Mouse (Mus musculus): ENCODE measurements around the gene Gm8947. TPM values are rescaled to one million over a fixed set of nuclear protein-coding genes. Genes with fewer than 3 reads are reported as not detected.

The Gm8947 gene
- polyA plus RNA-seq, 1 experiment = not detected

DNA sequence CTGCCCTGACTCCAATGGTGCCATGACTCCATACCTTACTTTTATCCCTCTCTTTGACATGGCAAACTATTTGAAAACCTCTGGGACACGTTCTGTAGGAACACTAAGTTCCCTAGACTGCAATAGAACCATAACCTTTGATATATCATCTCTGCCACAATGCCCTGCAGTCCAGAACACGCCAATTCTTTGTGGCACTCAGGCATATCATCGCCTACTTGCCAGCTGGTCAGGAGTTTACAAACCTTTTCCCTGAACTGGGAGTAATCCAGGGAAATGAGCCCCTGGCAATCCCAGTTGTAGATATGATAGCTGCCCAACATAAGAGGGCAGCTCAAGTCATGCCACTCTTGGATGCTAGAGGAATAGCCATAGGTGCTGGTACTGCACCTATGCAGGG, 40.2 kb downstream of the Gm8947 start:
- H3K4me1 ChIP-seq (ENCODE audit: control insufficient read depth, insufficient read depth, insufficient read length, low read length) = peaks cover 2% of the 10 kb centered on the region
- H3K27ac ChIP-seq (replicated peaks; ENCODE audit: low read depth, low read length) = no peak overlapping the region
- no peak overlapping the region for H3K4me3 ChIP-seq (ENCODE audit: insufficient read depth, low read depth, low read length)

DNA sequence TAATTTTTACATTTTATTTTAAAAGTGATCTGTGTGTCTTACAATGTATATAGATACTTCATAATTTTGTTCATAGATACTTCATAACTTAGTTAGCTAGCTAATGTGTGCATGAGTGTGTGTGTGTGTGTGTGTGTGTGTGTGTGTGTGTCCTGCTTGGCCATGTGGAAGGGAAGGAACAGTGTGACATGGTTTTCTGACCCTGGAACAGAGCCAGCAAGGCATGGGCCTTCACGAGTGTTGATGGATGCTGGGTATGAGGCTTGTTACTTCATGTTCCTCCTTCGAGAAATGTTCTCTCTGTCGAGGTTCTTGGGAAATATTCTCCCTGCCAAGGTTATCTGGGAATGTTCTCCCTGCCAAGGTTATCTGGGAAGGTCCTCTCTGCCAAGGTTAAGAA, 41.6 kb downstream of the Gm8947 start:
- H3K4me1 ChIP-seq (ENCODE audit: control insufficient read depth, insufficient read depth, insufficient read length, low read length) = peaks cover 2% of the 10 kb centered on the region; the same call in 1 of the 2 replicates
- no peak overlapping the region for H3K27ac ChIP-seq (replicated peaks; ENCODE audit: low read depth, low read length)

DNA sequence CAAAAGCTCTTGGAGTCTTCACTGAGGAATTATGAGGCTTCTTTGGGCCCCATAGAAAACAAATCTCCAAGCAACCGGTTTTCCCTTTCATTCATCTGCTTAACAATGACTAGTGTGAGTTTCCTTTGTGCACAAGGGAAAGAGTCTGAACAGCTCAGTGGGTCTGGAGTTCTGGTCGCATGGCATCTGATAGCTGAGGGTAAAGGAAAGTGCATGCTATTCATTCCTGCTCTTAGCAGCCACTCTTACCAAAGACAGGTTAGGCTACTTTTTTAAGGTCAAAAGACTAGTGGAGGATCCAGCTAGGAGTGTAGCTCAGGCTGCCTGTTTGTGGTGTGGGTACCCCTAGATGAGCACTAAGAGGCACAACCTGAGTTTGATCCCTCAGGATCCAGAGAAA, 43.4 kb downstream of the Gm8947 start:
- H3K27ac ChIP-seq (replicated peaks; ENCODE audit: low read depth, low read length) = no peak overlapping the region
- peaks cover 3% of the 10 kb centered on the region; the same call in 1 of the 2 replicates for H3K4me1 ChIP-seq (ENCODE audit: control insufficient read depth, insufficient read depth, insufficient read length, low read length)
- H3K4me3 ChIP-seq (ENCODE audit: insufficient read depth, low read depth, low read length) = no peak overlapping the region

More for the DNA sequence above, 41.6 kb downstream of the Gm8947 start:
- H3K4me3 ChIP-seq (ENCODE audit: insufficient read depth, low read depth, low read length) = no peak overlapping the region

DNA sequence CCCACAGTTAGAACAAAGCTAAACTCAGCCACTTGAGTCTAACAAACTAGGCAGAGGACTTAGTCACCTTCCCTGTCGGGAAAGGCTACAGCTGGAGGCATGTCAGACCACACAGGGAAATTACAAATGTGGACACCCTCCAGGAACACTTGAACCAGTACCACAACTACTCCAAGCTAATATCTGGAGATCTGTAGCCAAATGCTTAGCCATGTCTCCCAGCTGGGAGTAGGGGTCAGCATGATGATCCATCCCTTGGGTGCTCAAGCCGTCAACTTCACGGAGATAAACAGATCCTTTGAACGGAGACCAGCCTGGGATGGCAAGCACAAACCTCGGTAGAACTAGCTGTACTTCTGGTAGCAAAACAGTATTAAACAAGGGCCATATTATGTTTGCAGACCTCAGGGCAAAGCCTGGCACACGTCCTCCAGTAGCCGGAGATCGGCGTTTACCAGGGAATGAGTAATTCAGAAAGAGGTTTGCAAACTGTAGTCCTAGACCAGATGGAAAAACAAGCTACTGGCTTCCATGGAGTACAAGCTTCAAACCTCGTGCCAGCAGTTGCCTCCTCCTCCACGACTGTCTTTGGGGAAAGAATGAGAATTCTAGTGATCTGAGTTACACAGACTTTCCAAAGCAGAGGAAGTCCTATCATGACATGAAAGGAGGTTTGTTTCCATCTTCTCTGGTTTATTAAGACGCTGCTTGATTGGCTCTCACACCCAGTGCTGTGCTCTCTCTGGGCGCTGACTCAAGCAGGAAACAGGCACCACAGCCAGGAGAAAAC, 44.2 kb downstream of the Gm8947 start:
- no peak overlapping the region for H3K27ac ChIP-seq (replicated peaks; ENCODE audit: low read depth, low read length)
- H3K4me1 ChIP-seq (ENCODE audit: control insufficient read depth, insufficient read depth, insufficient read length, low read length) = peaks cover 3% of the 10 kb centered on the region; the same call in 1 of the 2 replicates
- no peak overlapping the region for H3K4me3 ChIP-seq (ENCODE audit: insufficient read depth, low read depth, low read length)

DNA sequence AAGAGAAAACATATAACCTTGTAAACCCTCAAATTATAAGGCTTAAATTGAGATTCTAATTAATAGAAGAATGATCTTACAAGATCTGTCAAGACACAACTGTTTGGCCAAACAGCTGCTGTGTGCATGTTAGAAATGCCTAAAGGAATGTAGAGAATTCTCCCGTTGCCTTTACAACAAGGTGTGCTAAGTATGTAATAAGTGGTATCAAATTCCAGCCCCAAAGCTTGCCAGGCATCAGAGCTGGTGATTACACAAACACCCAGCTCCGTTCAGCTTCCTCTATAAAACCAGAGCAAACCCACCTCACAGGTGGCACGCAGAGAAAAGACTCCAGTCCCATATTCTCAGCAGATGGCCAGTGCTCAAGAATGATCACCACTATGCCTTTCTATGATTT, 45.6 kb downstream of the Gm8947 start:
- Histone ChIP-seq H3K27ac (replicated peaks; ENCODE audit: low read depth, low read length) (no peak overlapping the region), H3K4me1 (ENCODE audit: control insufficient read depth, insufficient read depth, insufficient read length, low read length) (peaks cover 3% of the 10 kb centered on the region; the same call in 1 of the 2 replicates), H3K4me3 (ENCODE audit: insufficient read depth, low read depth, low read length) (no peak overlapping the region)

DNA sequence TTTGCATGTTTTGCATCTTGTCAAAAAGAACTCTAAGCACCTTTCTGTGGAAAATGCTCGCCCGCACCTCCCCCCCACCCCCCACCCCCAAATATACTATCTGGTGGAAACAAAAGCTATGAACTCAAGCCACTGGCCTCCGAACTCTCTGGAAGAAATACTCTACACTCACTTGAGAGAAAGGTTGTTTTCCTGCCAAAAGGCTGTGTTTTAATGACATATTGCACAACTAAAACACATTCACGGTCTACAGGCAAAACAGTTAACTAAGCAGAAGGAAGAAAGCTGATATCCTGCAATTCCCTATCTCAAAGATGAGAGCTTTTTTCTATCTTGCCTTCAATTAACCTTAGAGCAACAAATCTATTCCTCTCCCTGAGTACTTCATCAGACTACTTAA, 51.2 kb downstream of the Gm8947 start:
- Histone ChIP-seq H3K4me3 (ENCODE audit: insufficient read depth, low read depth, low read length) (no peak overlapping the region), H3K27ac (replicated peaks; ENCODE audit: low read depth, low read length) (no peak overlapping the region), H3K4me1 (ENCODE audit: control insufficient read depth, insufficient read depth, insufficient read length, low read length) (peaks cover 3% of the 10 kb centered on the region; the same call in 1 of the 2 replicates)

Other genes starting within 250 kb of the Gm8947 start
- 0.20 and 0.79 TPM in 2 replicates for gene Hmcn1, start 198.9 kb upstream of the Gm8947 start, polyA plus RNA-seq (2012; ENCODE audit: insufficient read depth, insufficient read length, missing spikeins)
- gene Gm47985, start 9.8 kb upstream of the Gm8947 start, polyA plus RNA-seq (2012; ENCODE audit: insufficient read depth, insufficient read length, missing spikeins) = not detected in 2 replicates
- gene Gm47995, start 6.1 kb downstream of the Gm8947 start, polyA plus RNA-seq (2012; ENCODE audit: insufficient read depth, insufficient read length, missing spikeins) = not detected in 2 replicates
- gene 3110040M04Rik, start 11.7 kb downstream of the Gm8947 start, polyA plus RNA-seq (2012; ENCODE audit: insufficient read depth, insufficient read length, missing spikeins) = not detected in 2 replicates
- gene Gm47996, start 17.8 kb downstream of the Gm8947 start, polyA plus RNA-seq (2012; ENCODE audit: insufficient read depth, insufficient read length, missing spikeins) = not detected in 2 replicates
- gene Ivns1abp, start 152.1 kb downstream of the Gm8947 start, polyA plus RNA-seq (2012; ENCODE audit: insufficient read depth, insufficient read length, missing spikeins) = 82.0 and 118 TPM in 2 replicates
- gene Swt1, start 236.1 kb downstream of the Gm8947 start, polyA plus RNA-seq (2012; ENCODE audit: insufficient read depth, insufficient read length, missing spikeins) = 8.8 and 9.5 TPM in 2 replicates
- gene Trmt1l, start 236.2 kb downstream of the Gm8947 start, polyA plus RNA-seq (2012; ENCODE audit: insufficient read depth, insufficient read length, missing spikeins) = 14.1 and 17.4 TPM in 2 replicates